Mouse (Mus musculus): ENCODE data around the gene Sfpq. TPM values are rescaled to one million over a fixed set of nuclear protein-coding genes. Genes with fewer than 3 reads are reported as not detected.

The Sfpq gene
- polyA plus RNA-seq, 1 experiment: 87.5 TPM

GRCm38 (mm10) chr4:127027228-127028190 is 6.4 kb downstream of the Sfpq start:
- H3K27me3 ChIP-seq (ENCODE audit: control insufficient read depth, insufficient read depth, insufficient read length): no peaks in the 10 kb centered on the region
- H3K4me2 ChIP-seq (ENCODE audit: low read depth): no peak overlapping the region
- no peak overlapping the region for H3K4me3 ChIP-seq
- TF ChIP-seq REST (IDR thresholded peaks at IDR 0.05; ENCODE audit: insufficient read depth, insufficient read length) (no peak), POLR2A (IDR thresholded peaks at IDR 0.05; ENCODE audit: insufficient read length, low read depth) (peak; percentile 20), MYOG (IDR thresholded peaks at IDR 0.05; ENCODE audit: control insufficient read depth in 1 of 3, insufficient read depth in 1 of 3, insufficient read length in 2 of 3, low read depth in 2 of 3) (no peak), USF1 (IDR thresholded peaks at IDR 0.05; ENCODE audit: low read depth) (no peak), MYOD1 (IDR thresholded peaks at IDR 0.05; ENCODE audit: control insufficient read depth in 1 of 3, insufficient read length in 2 of 3, low read depth in 2 of 3) (no peak), CEBPB (IDR thresholded peaks at IDR 0.05; ENCODE audit: insufficient read depth, poor library complexity, severe bottlenecking) (no peak), SRF (IDR thresholded peaks at IDR 0.05; ENCODE audit: control insufficient read depth, insufficient read length, low read depth) (no peak), POLR2AphosphoS2 (IDR thresholded peaks at IDR 0.05; ENCODE audit: insufficient read length, low read depth) (peak; percentile 23)
- H3ac ChIP-seq (ENCODE audit: control insufficient read depth, insufficient read length): no peak overlapping the region
- peaks cover 100% of the 10 kb centered on the region for H3K79me2 ChIP-seq (ENCODE audit: control insufficient read depth, insufficient read depth)
- peaks cover 74% of the 10 kb centered on the region for H3K36me3 ChIP-seq (ENCODE audit: control insufficient read depth, insufficient read depth)

GRCm38 (mm10) chr4:127037158-127037557 is 16.0 kb downstream of the Sfpq start:
- no peak for TF ChIP-seq SRF (IDR thresholded peaks at IDR 0.05; ENCODE audit: control insufficient read depth, insufficient read length, low read depth)
- TF ChIP-seq E2F4 (IDR thresholded peaks at IDR 0.05; ENCODE audit: insufficient read depth): no peak
- no peak for TF ChIP-seq CEBPB (IDR thresholded peaks at IDR 0.05; ENCODE audit: insufficient read depth, poor library complexity, severe bottlenecking)
- no peak for TF ChIP-seq MYOD1 (IDR thresholded peaks at IDR 0.05; ENCODE audit: control insufficient read depth in 1 of 3, insufficient read length in 2 of 3, low read depth in 2 of 3)
- no peak for TF ChIP-seq POLR2AphosphoS2 (IDR thresholded peaks at IDR 0.05; ENCODE audit: insufficient read length, low read depth)
- TF ChIP-seq REST (IDR thresholded peaks at IDR 0.05; ENCODE audit: insufficient read depth, insufficient read length): no peak
- TF ChIP-seq TCF12 (IDR thresholded peaks at IDR 0.05; ENCODE audit: insufficient read depth, poor library complexity, severe bottlenecking): no peak
- no peak for TF ChIP-seq POLR2A (IDR thresholded peaks at IDR 0.05; ENCODE audit: insufficient read length, low read depth)

GRCm38 (mm10) chr4:127037908-127038827 is 17.0 kb downstream of the Sfpq start:
- H3K79me2 ChIP-seq (ENCODE audit: control insufficient read depth, insufficient read depth): peaks cover 7% of the 10 kb centered on the region
- TF ChIP-seq SRF (IDR thresholded peaks at IDR 0.05; ENCODE audit: control insufficient read depth, insufficient read length, low read depth) (no peak), MYOD1 (IDR thresholded peaks at IDR 0.05; ENCODE audit: control insufficient read depth in 1 of 3, insufficient read length in 2 of 3, low read depth in 2 of 3) (no peak), REST (IDR thresholded peaks at IDR 0.05; ENCODE audit: insufficient read depth, insufficient read length) (no peak), MAX (IDR thresholded peaks at IDR 0.05; ENCODE audit: low read depth) (no peak), TCF3 (IDR thresholded peaks at IDR 0.05; ENCODE audit: insufficient read length, low read depth) (no peak), POLR2A (IDR thresholded peaks at IDR 0.05; ENCODE audit: insufficient read length, low read depth) (no peak), USF1 (IDR thresholded peaks at IDR 0.05; ENCODE audit: low read depth) (no peak), MYOG (IDR thresholded peaks at IDR 0.05; ENCODE audit: control insufficient read depth in 1 of 3, insufficient read depth in 1 of 3, insufficient read length in 2 of 3, low read depth in 2 of 3) (no peak), E2F4 (IDR thresholded peaks at IDR 0.05; ENCODE audit: insufficient read depth) (no peak), TCF12 (IDR thresholded peaks at IDR 0.05; ENCODE audit: insufficient read depth, poor library complexity, severe bottlenecking) (no peak), POLR2AphosphoS2 (IDR thresholded peaks at IDR 0.05; ENCODE audit: insufficient read length, low read depth) (no peak)
- peaks cover 63% of the 10 kb centered on the region for H3K36me3 ChIP-seq (ENCODE audit: control insufficient read depth, insufficient read depth)
- no peak overlapping the region for H3ac ChIP-seq (ENCODE audit: control insufficient read depth, insufficient read length)
- H3K4me3 ChIP-seq: no peak overlapping the region
- H3K4me2 ChIP-seq (ENCODE audit: low read depth): no peak overlapping the region
- no peaks in the 10 kb centered on the region for H3K27me3 ChIP-seq (ENCODE audit: control insufficient read depth, insufficient read depth, insufficient read length)

More at GRCm38 (mm10) chr4:127037158-127037557, 16.0 kb downstream of the Sfpq start:
- Histone ChIP-seq H3K79me2 (ENCODE audit: control insufficient read depth, insufficient read depth) (peaks cover 17% of the 10 kb centered on the region), H3ac (ENCODE audit: control insufficient read depth, insufficient read length) (no peak overlapping the region), H3K4me3 (no peak overlapping the region), H3K4me2 (ENCODE audit: low read depth) (no peak overlapping the region), H3K36me3 (ENCODE audit: control insufficient read depth, insufficient read depth) (peaks cover 73% of the 10 kb centered on the region), H3K27me3 (ENCODE audit: control insufficient read depth, insufficient read depth, insufficient read length) (no peaks in the 10 kb centered on the region)

GRCm38 (mm10) chr4:127038828-127039349 is 17.8 kb downstream of the Sfpq start:
- TF ChIP-seq TCF12 (IDR thresholded peaks at IDR 0.05; ENCODE audit: insufficient read depth, poor library complexity, severe bottlenecking) (no peak), POLR2AphosphoS2 (IDR thresholded peaks at IDR 0.05; ENCODE audit: insufficient read length, low read depth) (peak; percentile 63), E2F4 (IDR thresholded peaks at IDR 0.05; ENCODE audit: insufficient read depth) (no peak), MYOG (IDR thresholded peaks at IDR 0.05; ENCODE audit: control insufficient read depth in 1 of 3, insufficient read depth in 1 of 3, insufficient read length in 2 of 3, low read depth in 2 of 3) (no peak), CEBPB (IDR thresholded peaks at IDR 0.05; ENCODE audit: insufficient read depth, poor library complexity, severe bottlenecking) (no peak), POLR2A (IDR thresholded peaks at IDR 0.05; ENCODE audit: insufficient read length, low read depth) (peak; percentile 17), TCF3 (IDR thresholded peaks at IDR 0.05; ENCODE audit: insufficient read length, low read depth) (no peak), REST (IDR thresholded peaks at IDR 0.05; ENCODE audit: insufficient read depth, insufficient read length) (no peak)
- Histone ChIP-seq H3ac (ENCODE audit: control insufficient read depth, insufficient read length) (no peak overlapping the region), H3K4me2 (ENCODE audit: low read depth) (no peak overlapping the region)

More at GRCm38 (mm10) chr4:127038828-127039349, 17.8 kb downstream of the Sfpq start:
- Histone ChIP-seq H3K36me3 (ENCODE audit: control insufficient read depth, insufficient read depth) (peaks cover 56% of the 10 kb centered on the region), H3K27me3 (ENCODE audit: control insufficient read depth, insufficient read depth, insufficient read length) (no peaks in the 10 kb centered on the region), H3K4me3 (no peak overlapping the region), H3K79me2 (ENCODE audit: control insufficient read depth, insufficient read depth) (peaks cover under 1% of the 10 kb centered on the region)
